Mouse (Mus musculus) gastrocnemius, postnatal 25 days (tissue): ENCODE results near the gene H3f3a. TPM values are rescaled to one million over a fixed set of nuclear protein-coding genes. Genes with fewer than 3 reads are reported as not detected.

ENCODE experiments used
- DNase-seq: peaks from one replicate; pipeline ENCODE4 v3.0.0; 2022
- total RNA-seq, 2 experiments: library from RNA; stranded (reverse); gene quantifications; 1 replicate in 1 of 2; 2 replicates in 1 of 2; pipeline ENCODE4 v1.2.3; 2021

H3f3a gene
- total RNA-seq, 2 experiments from 2014 or later = 350 to 362 TPM

DNA sequence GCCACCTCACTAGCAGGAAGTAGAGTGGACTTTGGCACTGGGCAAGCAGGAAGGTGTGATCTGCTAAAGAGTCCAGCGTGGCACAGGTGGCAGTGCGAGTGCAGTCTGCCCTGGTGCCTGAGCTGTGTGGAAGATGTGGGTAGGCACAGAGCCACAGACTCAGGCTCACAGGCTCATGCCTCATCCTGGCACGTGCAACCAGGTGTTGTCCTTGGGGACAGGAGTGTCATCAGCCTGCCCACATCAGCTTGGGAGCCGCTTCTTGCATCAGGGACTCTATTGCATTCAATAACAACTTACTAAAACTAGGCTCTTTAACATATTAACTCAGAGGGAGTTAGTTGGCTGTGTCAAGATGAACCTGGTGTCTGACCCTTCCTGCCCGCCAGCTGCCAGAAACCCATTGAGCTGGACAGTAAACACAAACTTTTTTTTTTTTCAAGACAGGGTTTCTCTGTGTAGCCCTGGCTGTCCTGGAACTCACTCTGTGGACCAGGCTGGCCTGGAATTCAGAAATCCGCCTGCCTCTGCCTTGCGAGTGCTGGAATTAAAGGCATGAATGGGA lies 55.7 kb downstream of the H3f3a start:
- DNase-seq = no peak

DNA sequence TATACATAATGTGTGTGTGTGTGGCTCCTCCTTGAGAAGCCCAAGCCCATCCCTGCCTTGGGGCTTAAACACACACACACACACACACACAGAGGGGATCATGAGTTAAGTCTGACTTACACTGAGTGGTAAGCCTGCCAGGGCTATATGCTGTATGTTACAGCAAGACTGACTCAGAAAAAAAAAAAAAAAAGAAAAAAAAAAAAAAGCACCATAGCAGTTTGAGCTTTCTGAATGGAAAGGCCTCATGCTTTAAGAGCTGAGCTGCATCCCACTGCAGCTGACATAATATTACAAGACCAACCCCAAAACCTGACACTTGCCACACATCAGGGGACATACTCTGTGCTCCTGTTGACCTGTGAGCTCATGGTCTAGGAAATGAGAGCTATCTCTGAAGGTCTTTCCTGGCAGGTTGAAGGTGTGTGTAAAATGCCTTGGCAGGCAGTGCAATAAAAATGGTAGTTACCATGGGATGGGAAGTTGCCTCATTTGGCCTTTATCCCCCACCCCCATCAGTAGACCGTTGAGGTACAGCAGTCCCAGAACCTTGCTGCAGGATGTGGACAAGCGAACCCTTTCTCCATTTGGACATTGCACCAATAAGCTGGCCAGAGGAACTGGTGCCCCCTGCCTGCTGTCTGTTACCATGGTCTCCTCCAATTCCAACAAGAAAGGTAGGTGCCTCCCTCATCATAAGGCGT lies 56.3 kb downstream of the H3f3a start:
- DNase-seq = no peak

- DNase-seq = no peak
Measured at GRCm38 (mm10) chr1:180756711-180757110, 57.0 kb downstream of the H3f3a start.

DNA sequence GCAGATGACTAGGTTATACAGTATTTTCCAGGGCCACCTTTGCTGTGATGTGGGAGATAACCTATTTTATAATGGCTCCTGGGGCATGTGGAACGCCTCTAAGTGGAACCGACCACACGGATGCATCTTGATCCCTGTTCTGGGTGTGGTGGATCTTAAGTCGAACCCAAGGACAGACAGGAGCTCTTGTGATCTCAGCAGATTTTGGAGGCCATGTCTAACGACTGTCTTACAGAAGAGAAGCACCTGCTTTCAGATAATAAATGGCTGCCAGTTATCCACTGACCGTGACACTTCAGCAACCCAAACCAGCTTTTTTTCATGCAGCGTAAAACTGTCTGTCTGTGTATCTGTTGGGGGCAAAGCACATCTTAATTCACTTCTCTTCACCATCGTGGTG lies 59.4 kb downstream of the H3f3a start:
- DNase-seq = no peak

DNA sequence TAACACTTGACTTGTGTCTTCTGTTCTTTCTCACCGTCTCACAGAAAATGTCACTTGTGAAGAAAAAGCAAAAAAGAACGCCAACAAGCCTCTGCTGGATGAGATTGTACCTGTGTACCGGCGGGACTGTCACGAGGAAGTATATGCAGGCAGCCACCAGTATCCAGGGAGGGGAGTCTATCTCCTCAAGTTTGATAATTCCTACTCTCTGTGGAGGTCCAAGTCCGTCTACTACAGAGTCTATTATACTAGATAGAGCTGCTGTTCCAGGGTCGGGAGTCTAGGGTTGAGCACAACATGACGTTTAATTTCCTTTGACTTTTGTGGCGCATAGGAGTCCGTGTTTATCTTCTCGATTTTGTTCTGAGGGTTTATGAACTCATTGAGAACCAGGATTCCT lies 61.6 kb downstream of the H3f3a start:
- no peak for DNase-seq

Other genes with a start within 250 kb of the H3f3a start
- 10 to 100 TPM; 50.8 to 52.7 TPM for gene Parp1, start 245.0 kb downstream of the H3f3a start, total RNA-seq
- 1 to 10 TPM; 2.7 to 3.6 TPM for gene Lin9, start 172.8 kb downstream of the H3f3a start, total RNA-seq
- gene Mixl1, start 116.9 kb downstream of the H3f3a start, total RNA-seq = not detected
- gene Acbd3, start 87.9 kb downstream of the H3f3a start, total RNA-seq = 10 to 100 TPM; 12.2 to 12.9 TPM
- gene Sde2, start 37.2 kb upstream of the H3f3a start, total RNA-seq = 1 to 10 TPM; 7.5 TPM
- gene Lefty2, start 79.2 kb upstream of the H3f3a start, total RNA-seq = not detected
- 10 to 100 TPM; 12.4 to 14.1 TPM for gene Pycr2, start 90.3 kb upstream of the H3f3a start, total RNA-seq
- under 1 TPM in 1 of 2 experiments, not detected in 1; 0.33 TPM for gene Lefty1, start 121.1 kb upstream of the H3f3a start, total RNA-seq
- 10 to 100 TPM; 11.7 to 12.4 TPM for gene Tmem63a, start 128.4 kb upstream of the H3f3a start, total RNA-seq
- 10 to 100 TPM; 12.0 to 15.4 TPM for gene Ephx1, start 207.0 kb upstream of the H3f3a start, total RNA-seq
- gene 9130409I23Rik, start 237.3 kb upstream of the H3f3a start, total RNA-seq = not detected